Mouse (Mus musculus) adrenal gland, postnatal 10 days (tissue): ENCODE data around the gene Acss1. TPM values are rescaled to one million over a fixed set of nuclear protein-coding genes. Genes with fewer than 3 reads are reported as not detected.
A peak's percentile ranks its signal among the peaks of the same experiment; 100 is the strongest.

Experiments
- DNase-seq: peaks from one replicate; pipeline ENCODE4 v3.0.0; 2021; ENCODE audit warnings: mixed read lengths
- total RNA-seq, 2 experiments: library from RNA; stranded (reverse); gene quantifications; 2 replicates each; pipeline ENCODE4 v1.2.3; 2021

The Acss1 gene
- total RNA-seq, 2 experiments from 2014 or later: 64.7 to 68.9 TPM

DNA sequence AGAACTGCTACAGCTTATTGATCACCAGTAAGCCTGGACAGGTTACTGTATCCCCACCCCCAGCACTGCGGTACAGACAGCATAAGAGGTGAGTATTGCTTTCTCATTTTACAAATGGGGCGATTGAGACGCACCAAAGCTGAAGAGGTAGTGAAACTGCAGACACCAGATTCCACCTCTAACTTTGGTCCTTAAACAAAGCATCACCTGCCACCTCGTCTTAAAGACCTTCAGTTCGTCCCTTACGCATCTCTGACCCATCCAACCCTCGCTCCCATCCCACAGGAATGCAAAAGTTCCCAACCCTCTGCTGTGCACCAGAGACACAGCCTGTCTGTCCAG lies 1.6 kb downstream of the Acss1 start:
- DNase-seq: no peak

DNA sequence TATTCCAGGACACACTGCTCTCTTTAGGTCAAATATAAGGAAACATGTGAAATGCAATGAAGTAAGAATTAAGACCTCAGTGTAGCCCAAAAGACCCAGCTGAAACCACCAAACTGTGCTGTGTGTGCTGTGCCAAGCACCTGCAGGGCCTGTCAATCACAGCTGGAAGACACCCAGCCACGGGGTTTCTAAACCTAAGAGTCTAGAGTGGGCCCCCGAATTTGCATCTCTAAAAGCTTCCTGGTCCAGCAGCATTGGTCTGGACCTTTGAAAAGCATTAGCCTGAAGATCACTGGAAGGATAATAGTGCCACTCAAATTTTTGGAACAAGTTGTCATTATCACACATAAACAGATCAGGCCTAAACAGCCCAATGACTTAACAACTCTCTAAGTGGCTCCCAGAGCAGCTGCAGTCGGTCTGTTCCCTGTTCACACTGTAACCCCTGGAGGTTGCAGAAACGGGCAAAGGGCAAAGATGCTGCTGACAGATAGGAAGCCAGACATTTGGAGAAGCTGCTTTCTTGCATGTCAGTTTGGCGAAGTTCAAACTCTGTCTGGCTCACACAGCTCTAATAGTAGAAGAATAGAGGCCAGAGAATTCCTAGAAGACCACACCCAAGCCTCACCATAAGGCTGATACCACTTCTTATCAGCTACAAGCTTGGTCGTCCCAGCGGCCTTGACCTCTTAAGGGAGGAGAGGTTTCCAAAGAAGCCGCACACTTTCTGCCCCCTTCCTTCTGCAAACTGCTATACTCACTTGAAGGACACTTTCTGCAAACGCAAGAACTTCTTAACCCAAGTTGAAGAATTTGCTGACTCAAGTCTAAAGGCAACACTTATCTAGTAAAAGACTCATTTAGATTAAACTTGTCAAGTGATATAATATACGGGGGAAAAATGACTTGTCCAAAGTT lies 2.5 kb downstream of the Acss1 start:
- no peak for DNase-seq

DNA sequence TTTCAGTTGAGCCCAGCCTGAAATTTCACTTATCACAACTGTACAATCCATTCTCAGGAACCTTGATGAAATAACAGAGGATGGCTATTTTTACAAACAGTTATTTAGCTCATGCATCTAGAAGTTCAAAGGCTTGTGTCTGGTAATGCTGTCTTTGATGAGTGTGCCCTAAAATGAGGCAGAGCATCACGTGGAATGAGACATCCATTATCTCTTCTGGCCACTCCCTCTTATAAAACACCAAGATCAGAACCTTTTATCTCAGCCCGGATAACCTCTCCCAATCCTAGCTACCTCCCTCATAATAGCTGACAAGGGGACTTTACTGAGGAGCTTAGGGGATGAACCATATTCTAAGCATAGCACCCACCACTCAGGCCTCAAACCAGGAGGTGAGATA lies 3.3 kb downstream of the Acss1 start:
- DNase-seq: no peak

DNA sequence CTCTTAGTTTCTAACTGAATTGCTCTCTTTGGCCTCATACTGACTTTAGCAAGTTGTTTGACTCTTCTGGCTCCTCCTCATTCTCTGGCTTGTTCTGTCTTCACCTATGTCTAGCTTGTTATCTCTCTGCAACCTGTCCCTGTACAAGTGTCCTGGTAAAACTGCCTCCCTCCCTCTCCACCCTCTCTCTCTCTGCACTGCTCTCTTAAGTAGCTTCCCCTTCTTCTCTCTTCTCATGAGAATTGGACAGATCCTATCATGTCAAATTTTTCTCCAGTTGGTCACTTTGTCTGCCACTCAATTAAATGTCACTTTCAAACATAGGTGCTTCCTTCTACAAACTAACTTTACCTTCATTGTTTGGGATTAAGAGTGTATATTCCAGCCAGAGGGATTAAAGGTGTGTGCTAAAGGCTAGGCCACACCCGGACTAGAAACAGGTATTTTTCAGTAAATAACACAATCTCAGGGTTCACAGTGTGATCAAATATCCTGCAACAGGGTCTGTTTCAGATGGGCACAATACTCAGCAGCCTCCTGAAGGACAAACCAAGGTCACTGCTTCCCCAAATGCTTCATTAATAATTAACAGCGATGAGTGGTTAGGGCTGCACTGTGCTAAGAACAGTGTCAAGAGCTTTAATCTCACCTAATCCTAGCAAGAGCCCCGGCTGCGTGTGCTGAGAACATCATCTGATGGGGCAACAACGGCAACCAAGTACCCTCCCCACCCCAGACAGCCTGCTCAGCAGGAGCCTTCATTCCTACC lies 4.0 kb downstream of the Acss1 start:
- no peak for DNase-seq

DNA sequence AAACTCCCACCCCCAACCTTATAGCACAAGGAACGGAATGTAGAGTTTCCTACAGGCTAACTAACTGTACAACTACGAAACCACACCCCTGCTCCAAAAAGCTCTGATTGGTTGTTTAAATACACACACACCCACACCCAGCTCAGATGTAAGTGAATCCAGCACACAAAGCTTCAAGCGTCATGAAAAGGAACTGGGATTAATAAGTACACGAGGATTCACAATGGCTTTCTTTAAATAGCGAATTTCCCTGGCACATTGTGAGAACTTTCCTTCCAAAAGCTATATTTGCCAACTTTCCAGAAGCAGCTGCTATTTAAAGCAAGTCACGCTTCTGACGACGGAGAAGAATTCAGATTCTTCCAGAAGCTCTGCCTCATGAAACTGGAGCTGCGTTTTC lies 5.0 kb downstream of the Acss1 start:
- DNase-seq: no peak

DNA sequence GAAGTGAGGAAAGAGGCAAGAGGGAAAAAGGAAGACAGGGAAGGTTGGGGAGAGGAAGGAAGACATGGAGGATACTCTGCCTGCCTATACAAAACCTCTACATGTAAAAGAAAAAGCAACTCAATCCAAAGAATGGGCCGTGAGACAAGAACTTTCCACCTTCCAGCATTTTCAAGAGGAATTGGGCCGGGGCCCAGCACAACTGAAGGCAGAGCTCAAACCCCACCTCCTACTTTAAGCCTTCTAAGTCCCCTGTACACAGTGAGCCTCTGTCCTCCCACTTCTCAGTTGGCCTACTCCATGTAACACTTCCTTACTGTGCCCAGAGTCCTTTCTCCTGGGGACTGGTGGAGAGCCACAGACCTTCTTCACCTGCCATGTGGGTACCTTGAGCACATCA lies 6.3 kb downstream of the Acss1 start:
- DNase-seq: no peak

DNA sequence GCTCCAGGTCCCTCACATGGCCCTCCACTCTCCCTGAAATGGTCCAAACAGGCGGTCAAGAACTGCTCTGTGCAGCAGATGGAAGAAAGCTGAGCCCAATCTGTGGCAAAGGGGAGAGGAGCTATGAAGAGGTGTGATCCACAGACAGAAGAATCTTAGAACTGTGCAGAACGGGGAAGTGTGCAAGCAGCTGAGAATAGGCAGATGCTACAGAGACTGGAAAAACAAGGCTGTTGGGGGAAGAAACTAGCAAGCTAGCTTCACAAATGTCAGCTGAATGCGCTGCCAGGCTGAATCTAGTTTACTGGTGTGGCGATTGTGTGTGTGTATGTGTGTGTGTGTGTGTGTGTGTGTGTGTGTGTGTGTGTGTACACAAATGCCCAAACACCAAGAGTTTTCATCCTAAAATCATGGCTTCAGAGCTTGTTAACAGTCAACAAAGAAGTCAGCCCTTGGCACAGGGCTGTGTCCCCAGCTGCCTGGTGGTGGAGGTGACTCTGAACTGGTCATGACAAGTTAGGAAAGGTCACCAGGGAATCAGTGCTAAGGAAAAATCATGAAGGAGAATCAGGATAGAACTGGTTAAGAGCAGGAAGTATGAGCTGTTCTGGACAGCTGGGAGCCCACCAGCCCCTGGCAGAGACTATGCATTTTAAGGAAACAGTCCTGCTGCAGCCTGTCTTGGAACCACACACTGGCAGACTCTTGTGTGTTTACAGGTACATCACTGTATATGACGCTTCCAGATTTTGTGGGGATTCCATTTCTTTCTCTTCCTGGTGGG lies 7.4 kb downstream of the Acss1 start:
- no peak for DNase-seq

DNA sequence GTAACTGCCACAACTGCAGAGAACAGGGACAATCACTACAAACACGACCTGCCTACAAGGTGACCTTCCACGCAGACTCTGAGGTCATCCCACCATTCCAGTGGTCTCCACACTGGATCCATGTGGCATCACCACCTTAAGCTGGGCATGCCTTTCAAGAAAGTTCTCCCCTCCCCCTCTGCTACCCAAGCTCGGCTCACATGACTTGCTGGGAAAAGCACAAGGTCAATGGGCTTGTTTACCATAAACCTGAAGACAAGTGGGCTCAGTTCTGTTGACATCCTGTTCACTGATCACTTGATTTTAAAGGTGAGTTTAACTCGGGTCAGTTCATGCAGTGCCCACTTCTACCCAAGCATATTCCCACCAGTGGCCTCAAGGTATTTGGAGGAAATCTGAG lies 8.3 kb downstream of the Acss1 start:
- no peak for DNase-seq

DNA sequence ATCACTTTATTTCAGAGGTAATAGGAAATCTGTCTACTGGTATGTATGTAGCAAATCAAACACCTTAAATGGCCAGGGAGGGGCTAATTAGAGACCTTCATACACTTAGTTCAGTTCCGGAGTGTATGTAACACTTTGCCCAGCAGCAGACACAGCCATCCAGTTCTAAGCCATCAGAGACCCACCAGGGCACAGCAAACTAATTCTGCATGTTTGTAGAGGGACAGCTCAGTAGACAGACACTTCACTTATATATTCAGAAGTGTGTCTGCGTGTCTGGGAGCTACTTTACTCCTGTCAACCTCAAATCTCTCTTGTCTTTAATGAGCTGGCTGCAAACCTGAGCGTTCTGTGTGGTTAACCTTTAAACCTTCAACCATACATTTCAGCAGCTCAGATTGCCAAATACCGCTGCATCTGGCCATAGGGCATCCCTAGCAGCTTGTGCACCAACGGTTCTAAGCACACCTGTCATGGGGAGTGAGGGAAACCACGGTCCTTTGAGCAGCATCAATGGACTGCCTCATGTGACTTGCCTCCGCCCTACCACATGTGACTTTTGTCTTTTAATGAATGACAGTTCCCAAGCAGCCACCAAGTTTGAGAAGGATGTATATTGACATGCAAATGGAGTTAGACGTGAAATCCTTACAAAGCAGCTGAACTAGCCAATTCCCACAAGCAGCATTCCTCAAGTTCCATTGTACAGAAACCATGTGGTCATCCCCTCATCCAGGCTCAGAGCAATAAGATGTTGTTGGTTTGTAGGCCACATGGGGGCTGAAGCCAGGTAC lies 11.1 kb downstream of the Acss1 start:
- no peak for DNase-seq

DNA sequence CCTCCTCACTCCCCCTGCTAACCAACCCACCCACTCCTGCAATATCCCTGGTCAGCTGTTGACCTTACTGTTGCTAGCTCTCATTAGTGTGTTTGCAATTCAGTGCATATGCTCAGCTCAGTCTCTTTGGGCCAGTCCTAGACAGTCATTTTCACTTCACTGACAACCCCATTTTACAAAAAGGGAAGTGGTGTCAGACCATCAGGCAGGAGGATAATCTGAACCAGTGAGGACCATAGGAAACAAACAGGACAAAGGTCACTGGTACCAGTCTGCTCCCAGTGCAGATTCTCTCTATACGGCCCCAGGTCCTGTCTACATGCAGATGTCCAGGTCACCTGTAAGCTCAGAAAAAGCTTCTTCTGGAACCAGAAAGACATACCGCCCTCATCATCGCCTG lies 12.2 kb downstream of the Acss1 start:
- no peak for DNase-seq

DNA sequence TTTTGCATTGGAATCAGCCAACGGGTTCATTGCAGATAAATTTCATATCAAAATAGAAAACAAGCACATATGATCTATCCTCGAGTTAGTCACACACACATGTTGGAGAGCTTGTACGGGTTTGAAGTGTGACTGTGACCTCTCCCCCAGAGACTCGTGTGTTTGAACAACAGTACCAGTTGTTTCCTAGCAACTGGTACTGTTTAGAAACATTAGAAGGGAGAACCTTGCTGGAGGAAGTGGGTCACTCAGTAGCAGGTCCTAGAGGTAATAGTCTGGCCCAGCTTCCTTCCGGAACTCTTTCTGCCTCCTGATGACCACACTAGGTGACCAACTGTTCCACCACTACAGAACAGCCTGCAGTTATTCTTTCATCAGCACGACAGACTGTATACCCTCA lies 13.0 kb downstream of the Acss1 start:
- DNase-seq: no peak

DNA sequence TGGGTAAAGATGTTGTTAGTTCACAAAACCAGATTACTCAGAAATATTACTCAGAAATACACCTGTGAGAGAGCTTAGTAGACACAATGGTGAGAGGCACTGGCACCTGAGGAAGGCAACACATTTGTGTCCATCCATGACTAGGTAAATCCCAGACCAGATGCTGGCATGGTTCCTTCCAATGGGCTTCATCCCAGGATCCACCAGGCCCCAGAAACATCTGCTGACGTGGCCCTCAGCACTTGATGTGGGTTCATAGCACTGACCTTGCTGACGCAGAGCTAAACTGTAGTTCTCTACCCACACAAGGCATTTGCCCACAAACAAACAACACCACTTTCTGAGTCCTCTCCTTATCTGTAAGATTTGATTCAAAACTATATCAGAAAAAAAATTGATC lies 13.5 kb downstream of the Acss1 start:
- DNase-seq: no peak

DNA sequence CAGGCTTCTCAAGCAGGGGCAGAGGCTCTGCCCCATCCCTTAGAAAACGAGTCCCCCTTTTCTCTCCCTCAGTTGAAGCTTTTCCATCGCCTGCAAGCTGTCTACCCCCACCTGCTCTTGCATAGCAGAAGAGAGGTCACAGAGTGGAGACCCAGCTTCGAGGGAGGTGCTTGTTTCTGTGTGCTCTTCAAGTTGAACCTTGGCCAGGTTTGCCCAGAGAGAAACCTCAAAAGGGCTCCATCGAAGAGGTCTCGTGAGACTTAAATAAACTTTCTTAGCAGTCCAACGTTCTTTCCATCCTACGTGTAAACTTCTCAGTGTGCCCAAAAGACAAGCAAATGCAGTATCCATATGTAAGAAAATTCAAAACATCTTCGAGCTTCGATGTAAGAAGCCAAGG lies 16.9 kb downstream of the Acss1 start:
- no peak for DNase-seq

DNA sequence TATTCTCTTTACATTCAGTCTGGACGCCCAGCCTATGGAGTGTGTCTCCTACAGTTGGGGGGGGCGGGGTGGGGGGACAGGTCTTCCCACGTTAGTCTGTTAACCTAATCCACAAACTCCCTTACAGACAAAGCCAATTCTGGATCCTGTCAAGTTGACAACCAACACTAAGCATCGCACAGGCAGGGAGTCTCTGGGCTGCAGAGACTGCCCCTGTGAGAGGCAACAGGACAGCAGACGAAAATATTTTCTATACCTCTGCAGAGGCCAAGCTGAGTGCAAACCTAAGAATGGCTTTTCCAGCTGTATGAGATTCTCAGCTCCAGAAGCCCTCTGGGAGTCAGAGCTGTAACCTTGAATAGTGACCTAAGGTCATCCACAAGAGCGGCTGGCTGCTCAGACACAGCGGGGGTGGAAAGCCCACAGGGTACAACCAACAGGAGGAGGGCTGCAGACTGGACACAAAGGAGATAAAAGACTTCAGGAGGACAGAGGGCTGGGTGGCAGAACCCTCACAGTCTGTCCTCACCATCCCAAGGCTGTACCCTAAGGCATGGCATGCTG lies 17.7 kb downstream of the Acss1 start:
- DNase-seq: no peak

DNA sequence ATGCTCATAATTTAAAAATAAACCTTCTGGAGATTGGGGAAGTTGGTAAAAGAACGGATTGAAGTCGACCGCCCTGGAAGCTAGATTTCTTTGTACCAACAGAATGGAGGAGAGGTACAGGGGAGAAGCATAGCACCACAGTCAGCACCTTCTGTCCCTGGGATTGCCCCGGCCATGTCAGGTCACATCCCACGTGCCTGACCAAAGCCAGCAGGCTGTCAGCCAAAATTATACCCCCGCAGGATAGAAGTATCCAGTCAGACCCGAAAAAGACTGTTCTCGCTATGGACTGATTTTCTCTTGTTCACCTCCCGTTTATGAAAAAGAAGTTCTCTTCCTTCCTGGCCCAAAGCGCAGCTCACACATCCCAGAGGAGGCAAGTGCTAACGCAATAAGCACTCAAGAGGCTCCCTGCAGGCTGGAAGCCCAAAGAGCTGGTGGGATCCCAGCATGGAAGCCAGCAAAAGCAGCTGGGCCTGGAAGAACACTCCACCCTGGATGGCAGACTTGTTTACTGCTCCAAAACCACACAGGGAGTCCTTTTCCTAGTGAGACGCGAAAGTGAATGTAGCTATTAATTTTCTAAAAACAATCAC lies 19.9 kb downstream of the Acss1 start:
- DNase-seq: peak; percentile 54

DNA sequence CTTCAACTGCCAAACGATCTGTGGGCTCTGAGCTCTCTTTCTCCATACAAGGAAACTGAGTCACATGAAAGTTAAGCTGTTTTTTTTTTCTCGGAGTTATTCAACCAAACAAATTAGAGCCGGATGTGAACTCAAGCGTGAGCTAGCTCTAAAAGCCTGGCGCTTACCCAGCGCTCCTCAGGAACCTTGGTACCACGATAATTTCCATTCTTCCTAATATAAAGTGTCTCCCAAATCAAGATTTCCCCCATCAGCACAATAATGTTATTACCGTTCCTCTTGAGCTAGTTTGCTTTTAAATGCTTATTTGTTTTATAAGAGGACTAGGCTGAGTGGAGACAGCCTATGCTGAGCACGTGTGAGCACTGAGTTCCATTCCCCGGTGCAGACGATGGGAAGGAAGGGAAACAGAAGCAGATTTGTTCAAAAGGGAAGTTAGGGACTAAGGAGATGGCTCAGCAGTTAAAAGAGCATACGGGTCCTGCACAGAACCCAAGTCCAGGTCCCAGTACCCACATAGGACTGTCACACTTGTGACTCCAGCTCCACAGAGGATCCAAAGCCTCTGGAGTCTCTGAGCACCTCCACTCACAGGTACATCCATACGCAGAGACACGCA lies 20.5 kb downstream of the Acss1 start:
- no peak for DNase-seq

DNA sequence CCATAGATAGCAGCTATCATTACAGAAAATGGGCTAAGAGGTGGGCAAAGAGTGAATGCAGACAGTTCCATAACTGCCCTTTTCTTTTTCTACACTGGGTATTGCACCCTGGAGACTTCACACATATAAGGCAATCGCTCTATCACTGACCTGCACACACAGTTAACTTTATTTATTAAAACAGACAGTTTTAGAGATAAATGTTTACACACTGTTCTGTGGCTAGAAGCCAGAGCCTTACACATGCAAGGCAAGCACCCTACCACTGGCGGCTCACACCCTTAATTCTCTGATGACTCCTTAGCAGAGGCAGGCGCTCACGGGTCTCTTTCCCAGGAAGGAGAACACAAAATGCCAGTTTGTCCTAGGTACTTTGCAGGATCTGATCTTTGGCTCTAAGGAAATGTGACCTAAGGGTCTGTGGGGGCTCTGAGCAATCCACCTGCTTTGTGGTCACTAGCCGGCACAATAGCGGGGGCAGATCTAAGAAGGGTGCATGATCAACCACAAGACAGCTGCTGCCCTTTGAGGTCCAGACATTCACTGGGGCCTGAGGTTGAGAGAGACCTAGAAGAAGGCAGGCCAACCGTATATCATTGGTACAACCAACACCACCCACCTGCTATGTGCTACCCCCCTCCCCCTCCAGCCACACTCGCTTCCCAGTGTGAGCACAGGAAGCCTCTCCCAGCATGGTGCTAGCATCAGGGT lies 21.7 kb downstream of the Acss1 start:
- DNase-seq: no peak

DNA sequence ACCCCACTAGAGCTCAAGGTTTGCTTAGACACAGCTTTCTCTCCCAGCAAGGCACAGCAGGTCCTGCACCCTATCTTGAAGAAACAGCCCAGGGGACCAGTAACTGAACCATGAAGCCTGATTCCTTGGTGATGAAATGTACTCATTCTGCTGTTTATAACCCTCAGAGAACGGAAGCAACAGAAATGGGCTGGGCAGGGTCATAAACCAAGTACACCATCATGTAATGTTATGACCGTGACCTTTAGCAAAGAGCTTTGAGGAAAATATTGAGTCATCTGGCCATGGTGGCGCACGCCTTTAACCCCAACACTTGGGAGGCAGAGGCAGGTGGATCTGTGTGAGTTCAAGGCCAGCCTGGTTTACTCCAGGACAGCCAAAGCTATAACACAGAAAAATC lies 23.1 kb downstream of the Acss1 start:
- peak; percentile 23 for DNase-seq

DNA sequence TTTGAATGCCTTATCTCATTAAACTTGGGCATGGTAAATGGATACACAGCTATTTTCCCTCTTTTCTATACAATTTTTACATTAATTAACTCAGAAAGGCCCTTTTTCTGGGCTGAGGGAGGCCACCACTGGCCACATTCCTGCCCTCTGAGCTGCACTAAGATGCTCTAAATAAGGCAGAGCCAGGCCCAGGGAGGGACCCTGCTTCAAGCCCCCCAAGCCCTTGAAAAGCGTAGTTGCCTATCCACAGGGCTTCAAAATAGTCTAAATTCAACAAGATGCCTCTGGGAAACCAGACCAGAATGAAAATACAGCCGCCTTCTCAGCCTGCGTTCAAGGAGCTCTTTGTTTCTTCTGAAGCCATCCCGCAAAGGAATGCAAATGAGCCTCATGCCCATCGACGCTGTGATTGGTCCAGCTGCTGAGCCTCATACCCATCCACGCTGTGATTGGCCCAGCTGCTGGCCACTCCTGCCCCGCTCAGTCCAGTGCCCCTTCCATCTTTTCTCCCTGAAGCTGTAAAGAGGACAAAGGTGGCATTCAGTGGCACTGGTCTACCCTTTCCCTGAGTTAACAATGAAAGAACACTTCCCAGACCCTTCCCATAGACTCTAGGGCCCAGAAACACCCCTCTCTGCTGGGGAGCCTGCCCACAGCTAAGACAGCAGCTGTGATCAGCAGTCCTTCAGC lies 24.4 kb downstream of the Acss1 start:
- no peak for DNase-seq

DNA sequence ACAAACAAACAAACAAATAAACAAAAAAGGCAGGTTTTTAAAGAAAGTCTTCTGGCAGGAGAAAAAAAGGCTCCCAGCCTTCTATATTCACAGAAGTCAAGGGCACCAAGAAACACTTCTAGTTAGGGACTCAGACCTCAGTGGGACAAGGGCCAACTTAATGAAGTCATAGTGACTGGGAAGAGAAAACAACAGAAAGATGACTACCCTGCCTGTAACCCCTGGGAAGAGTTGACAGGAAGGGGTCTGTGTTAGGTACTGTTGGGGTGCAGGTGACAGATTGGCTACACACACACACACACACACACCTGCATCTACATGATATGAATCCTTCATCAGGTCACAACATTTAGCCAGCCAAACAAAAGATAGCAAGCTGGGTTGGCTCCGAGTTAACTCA lies 25.1 kb downstream of the Acss1 start:
- no peak for DNase-seq
